Mouse (Mus musculus) heart, adult 10 weeks (tissue): ENCODE data around the gene Prrg3. TPM values are rescaled to one million over a fixed set of nuclear protein-coding genes. Genes with fewer than 3 reads are reported as not detected.

Experiments used
- polyA plus RNA-seq: library from polyadenylated mRNA; stranded (reverse); fragments of 350-450 nt; fragmentation: Illumina TruSeq; extraction: RNeasy Lipid Tissue Mini Kit (QIAGEN cat#74804); gene quantifications from one replicate; pipeline ENCODE4 v1.2.3, GENCODE M21; 2014; ENCODE audit warnings: low read depth, low replicate concordance

Prrg3 gene
- polyA plus RNA-seq: 6.6 TPM

DNA sequence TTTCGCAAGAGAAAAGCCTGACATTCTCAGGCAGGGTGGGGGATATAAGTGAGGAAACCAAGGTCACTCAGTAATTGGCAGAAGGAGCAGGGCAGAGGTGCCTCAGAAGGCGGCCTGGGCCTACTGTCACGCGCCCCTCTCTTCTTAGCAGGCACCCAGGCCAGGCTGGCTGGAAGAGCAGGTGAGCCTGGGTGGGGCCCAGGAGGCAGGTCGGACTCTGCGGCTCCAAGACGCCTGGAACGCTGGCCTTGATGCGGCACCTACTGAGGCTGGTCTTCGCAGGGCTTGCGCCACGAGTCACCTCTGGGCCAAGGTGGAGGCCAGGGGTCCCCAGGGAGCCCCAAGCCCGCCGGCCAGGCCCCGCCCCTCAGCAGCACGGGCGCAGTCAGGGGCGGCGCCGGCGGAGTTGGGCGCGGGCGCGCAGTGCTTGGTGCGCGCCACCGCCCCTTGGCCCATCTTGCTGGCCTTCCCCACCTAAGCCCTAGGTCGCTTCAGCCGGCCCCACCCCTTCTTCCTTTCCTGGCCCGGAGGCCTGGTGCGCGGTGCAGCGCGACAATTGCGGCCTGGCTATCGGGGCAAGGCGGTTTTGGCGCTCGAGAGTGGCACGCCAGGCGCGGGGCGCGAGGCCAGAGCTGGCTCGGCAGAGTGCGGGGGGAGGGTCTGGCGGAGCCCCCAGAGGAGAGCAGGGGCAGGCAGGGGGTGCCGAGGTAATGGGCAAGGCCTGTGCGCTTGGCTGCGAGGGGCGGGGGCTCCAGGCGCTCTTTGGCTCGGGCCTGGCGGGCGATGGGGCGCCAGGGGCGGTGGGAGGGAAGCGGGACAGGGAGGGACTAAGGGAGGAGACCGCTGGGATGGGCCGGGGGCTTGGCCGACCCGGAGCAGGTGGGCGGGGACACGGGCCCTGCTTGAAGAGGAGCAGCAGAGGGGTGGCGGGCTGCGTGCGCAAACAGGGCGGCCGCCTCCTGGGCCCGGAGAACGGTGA, at the start of gene Prrg3:
TSS of gene Prrg3 (plus strand) at position 552 of the 979 bp plus-strand sequence.

DNA sequence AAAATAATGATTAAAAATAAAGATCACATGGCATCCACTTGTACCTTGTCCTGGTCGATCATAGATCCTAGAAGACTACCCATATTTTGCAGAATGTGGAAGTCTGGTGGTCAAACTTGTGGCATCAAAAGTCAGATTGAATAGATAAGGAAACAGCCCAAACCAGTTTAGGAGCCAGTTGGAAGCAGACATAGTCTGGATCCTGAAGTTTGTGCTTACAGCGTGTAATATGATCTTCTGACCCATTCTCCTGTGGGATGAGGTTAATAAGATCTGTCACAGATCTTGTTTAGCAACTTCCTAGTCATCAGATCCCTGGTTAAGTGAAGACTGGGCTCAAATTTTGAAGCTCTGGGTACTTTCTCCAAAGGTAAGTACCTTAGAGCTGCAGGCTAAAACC, 10.3 kb downstream of the Prrg3 start, which contains the start of gene Fate1:
TSS of gene Fate1 (plus strand) at position 301 of the 400 bp plus-strand sequence.

DNA sequence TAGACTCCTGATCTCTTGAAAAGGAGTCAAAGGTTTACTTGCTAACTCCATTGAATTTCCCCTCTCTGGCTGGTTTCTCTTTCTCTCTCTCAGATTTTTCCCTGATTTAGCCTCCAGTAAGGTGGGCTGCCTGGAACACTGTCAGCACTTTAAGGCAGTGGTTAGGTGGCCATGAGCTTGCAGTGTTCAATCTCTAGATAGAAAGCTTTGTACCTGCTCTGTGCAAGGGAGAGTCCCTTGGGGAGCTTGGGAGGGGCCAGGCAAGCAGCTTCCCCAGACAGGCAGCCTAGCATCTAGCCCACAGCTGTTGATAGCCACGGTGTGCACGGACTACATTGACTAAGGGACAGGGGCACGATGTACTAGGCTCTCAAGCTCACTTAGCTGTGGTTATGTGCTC, 29.1 kb downstream of the Prrg3 start, which contains the start of gene Cnga2:
TSS of gene Cnga2 (plus strand) at position 301 of the 400 bp plus-strand sequence.

Other genes starting within 250 kb of the Prrg3 start
- 16.1 TPM for gene Vma21, start 146.7 kb upstream of the Prrg3 start, polyA plus RNA-seq
- gene Gm1141, start 41.6 kb upstream of the Prrg3 start, polyA plus RNA-seq: not detected
- not detected for gene Fate1, start 10.4 kb downstream of the Prrg3 start, polyA plus RNA-seq
- gene Cnga2, start 29.2 kb downstream of the Prrg3 start, polyA plus RNA-seq: not detected